Mouse (Mus musculus) embryonic stem cell, embryonic (primary cell): ENCODE data around the gene Itga4.

Experiments used
- CTCF ChIA-PET, 4 experiments: fragments of 300-600 bp in 2 of 4; fragments of 350-600 bp in 2 of 4; sonication (Branson Sonifier 250); formaldehyde crosslinking; loops; one replicate each; lab custom pipeline; 2022; ENCODE audit warnings: inconsistent platforms in 2 of 4; lab: Charles Lee
- POLR2A ChIA-PET, 4 experiments: fragments of 300-600 bp in 2 of 4; fragments of 350-600 bp in 2 of 4; sonication (Branson Sonifier 250); formaldehyde crosslinking; loops; one replicate each; lab custom pipeline; 2022; ENCODE audit warnings: antibody characterized with exemption in 4 of 4, inconsistent platforms in 1 of 4; lab: Charles Lee

Itga4 gene

GRCm38 (mm10) chr2:79371326-79372153 lies 116.3 kb downstream of the Itga4 start:
- ChIA-PET POLR2A (interaction anchor here in 2 of 4 experiments (0.5 to 1.6 kb wide), 4 partner anchors 8 to 1913 kb away, joined by 3 to 4 read pairs (median 3); no protein-coding TSS in a partner anchor), CTCF (interaction anchor here (0.6 to 2.3 kb wide), 27 partner anchors 8 to 1727 kb away, joined by 3 to 34 read pairs (median 4); no protein-coding TSS in a partner anchor)

- POLR2A ChIA-PET: interaction anchor here in 2 of 4 experiments (0.5 to 1.6 kb wide), 3 partner anchors 41 to 1914 kb away, joined by 3 to 4 read pairs (median 3); no protein-coding TSS in a partner anchor
- CTCF ChIA-PET: interaction anchor here (0.6 to 2.3 kb wide), 29 partner anchors 8 to 1727 kb away, joined by 3 to 34 read pairs (median 4); no protein-coding TSS in a partner anchor
Measured at GRCm38 (mm10) chr2:79372154-79372467, 116.9 kb downstream of the Itga4 start.

- ChIA-PET POLR2A (interaction anchor here in 3 of 4 experiments (0.5 to 1.6 kb wide), 5 partner anchors 40 to 1914 kb away, joined by 3 to 4 read pairs (median 3); no protein-coding TSS in a partner anchor), CTCF (interaction anchor here (0.5 to 2.3 kb wide), 33 partner anchors 9 to 1728 kb away, joined by 3 to 34 read pairs (median 4); no protein-coding TSS in a partner anchor)
Measured at GRCm38 (mm10) chr2:79372486-79373200, 117.4 kb downstream of the Itga4 start.

- POLR2A ChIA-PET: interaction anchor here in 2 of 4 experiments (1.7 to 2.6 kb wide), 3 partner anchors 9 to 10 kb away, joined by 4 to 10 read pairs (median 8); no protein-coding TSS in a partner anchor
- CTCF ChIA-PET: interaction anchor here in 2 of 4 experiments (1.1 to 1.4 kb wide), 3 partner anchors 9 to 133 kb away, joined by 3 to 4 read pairs (median 3); no protein-coding TSS in a partner anchor
Measured at GRCm38 (mm10) chr2:79378346-79379086, 123.3 kb downstream of the Itga4 start.

- POLR2A ChIA-PET: interaction anchor here in 2 of 4 experiments (0.6 to 2.6 kb wide), 7 partner anchors 8 to 302 kb away, joined by 3 to 10 read pairs (median 3); no protein-coding TSS in a partner anchor
- CTCF ChIA-PET: interaction anchor here in 2 of 4 experiments (0.5 to 1.4 kb wide), 9 partner anchors 10 to 1949 kb away, joined by 3 to 5 read pairs (median 3); partner anchors contain the start of gene Itga4 (in 1 of the 2)
Measured at GRCm38 (mm10) chr2:79379087-79380041, 124.1 kb downstream of the Itga4 start.
